Mouse (Mus musculus) liver, embryonic 12.5 days (tissue): ENCODE results near the gene Tbc1d1. TPM values are rescaled to one million over a fixed set of nuclear protein-coding genes. Genes with fewer than 3 reads are reported as not detected.

Experiments used
- ATAC-seq: fragments of 200-750 bp; cut with Nextera tagmentation; 2 replicates; pipeline ENCODE4 v1.8.0; 2017; ENCODE audit warnings: moderate number of reproducible peaks, mild to moderate bottlenecking, moderate library complexity
- H3K27ac ChIP-seq: fragments of 300-500 bp; sonication (generic); 2 replicates; pipeline ENCODE4 v1.5.1; 2016; ENCODE audit warnings: mild to moderate bottlenecking
- H3K27me3 ChIP-seq: fragments of 300-500 bp; sonication (generic); replicated peaks from 2 replicates; pipeline ENCODE4 v1.6.1; 2016; ENCODE audit warnings: mild to moderate bottlenecking, moderate library complexity
- H3K36me3 ChIP-seq: fragments of 300-500 bp; sonication (generic); 2 replicates; pipeline ENCODE4 v1.6.1; 2016; ENCODE audit warnings: mild to moderate bottlenecking, moderate library complexity
- H3K4me1 ChIP-seq: fragments of 300-500 bp; sonication (generic); 2 replicates; pipeline ENCODE4 v1.6.1; 2016
- H3K4me2 ChIP-seq: fragments of 300-500 bp; sonication (generic); 2 replicates; pipeline ENCODE4 v1.6.1; 2016; ENCODE audit warnings: mild to moderate bottlenecking, moderate library complexity
- H3K4me3 ChIP-seq: fragments of 300-500 bp; sonication (generic); 2 replicates; pipeline ENCODE4 v1.5.1; 2016; ENCODE audit warnings: mild to moderate bottlenecking, moderate library complexity
- H3K9ac ChIP-seq: fragments of 300-500 bp; sonication (generic); 2 replicates; pipeline ENCODE4 v1.6.1; 2016; ENCODE audit warnings: mild to moderate bottlenecking, moderate library complexity
- H3K9me3 ChIP-seq: fragments of 300-500 bp; sonication (generic); replicated peaks from 2 replicates; pipeline ENCODE4 v1.6.1; 2016; ENCODE audit warnings: mild to moderate bottlenecking, moderate library complexity
- WGBS: fragments of 180-500 bp; shearing (Covaris S2); methylation state at CpG from one replicate; pipeline ENCODE4 v1.1.7; 2016; ENCODE audit not compliant: insufficient replicate concordance; 5-methylcytosine and 5-hydroxymethylcytosine counted together
- polyA plus RNA-seq: library from polyadenylated mRNA; unstranded; fragments of >200 nt; fragmentation: Nextera tagmentation; extraction: Ambion mirVana; gene quantifications from 2 replicates; pipeline ENCODE4 v1.2.1, GENCODE M21; 2016

Gene Tbc1d1
- polyA plus RNA-seq, 1 experiment from 2014 or later: 13.8 TPM

DNA sequence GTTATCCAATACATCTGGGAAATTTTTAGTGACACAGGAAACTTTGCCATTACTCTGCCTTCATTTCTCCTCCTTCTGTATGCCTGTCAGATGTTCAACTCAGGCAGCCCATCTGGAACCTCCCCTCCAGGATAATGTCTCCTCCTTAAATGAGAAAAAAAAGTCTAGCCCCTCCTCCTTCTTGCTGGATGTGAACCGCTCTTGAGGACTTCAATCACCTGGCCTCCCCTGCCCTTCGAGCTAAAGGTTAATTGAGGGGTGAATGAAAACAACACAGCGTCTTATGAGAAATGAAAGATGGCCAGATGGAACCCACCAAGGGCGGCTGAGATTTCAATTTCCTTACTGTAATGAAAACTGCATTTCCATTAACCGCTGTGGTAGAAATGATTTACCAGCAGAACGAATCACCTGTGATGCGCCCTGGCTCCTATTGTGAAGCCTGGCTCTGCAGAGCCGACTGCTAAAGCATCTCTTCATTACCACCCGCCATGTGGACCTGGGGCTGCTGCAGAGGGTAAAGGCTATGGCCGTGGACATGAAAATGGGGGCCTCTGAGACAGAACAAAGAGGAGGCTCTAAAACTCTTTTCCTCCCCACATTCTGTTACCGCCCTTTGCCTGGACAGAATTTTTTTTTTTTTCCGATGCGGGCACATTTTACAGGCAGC, 216.3 kb downstream of the Tbc1d1 start:
- H3K9ac ChIP-seq: no peak overlapping the region
- no peak overlapping the region for H3K4me2 ChIP-seq
- no peak for ATAC-seq
- no peaks in the 10 kb centered on the region for H3K9me3 ChIP-seq
- H3K36me3 ChIP-seq: no peaks in the 10 kb centered on the region
- no peak overlapping the region for H3K4me3 ChIP-seq
- peaks cover 19% of the 10 kb centered on the region for H3K4me1 ChIP-seq
- WGBS: 80% methylated on average over 13 of the region's 13 CpGs
- no peak overlapping the region for H3K27ac ChIP-seq
- 0 out of 2 replicates have a peak, but pooled peaks cover 4% of the 10 kb centered on the region for H3K27me3 ChIP-seq

GRCm38 (mm10) chr5:64373695-64374094, 217.6 kb downstream of the Tbc1d1 start:
- no peak overlapping the region for H3K9ac ChIP-seq
- no peak overlapping the region for H3K27ac ChIP-seq
- no peak overlapping the region for H3K4me3 ChIP-seq
- no peak overlapping the region for H3K4me2 ChIP-seq
- no peaks in the 10 kb centered on the region for H3K36me3 ChIP-seq
- 78% methylated on average over 5 of the region's 5 CpGs for WGBS
- H3K27me3 ChIP-seq: 0 out of 2 replicates have a peak, but pooled peaks cover 4% of the 10 kb centered on the region
- H3K4me1 ChIP-seq: peaks cover 29% of the 10 kb centered on the region
- no peaks in the 10 kb centered on the region for H3K9me3 ChIP-seq
- ATAC-seq: 0 out of 2 replicates have a peak, but pooled peaks have one; percentile 5

DNA sequence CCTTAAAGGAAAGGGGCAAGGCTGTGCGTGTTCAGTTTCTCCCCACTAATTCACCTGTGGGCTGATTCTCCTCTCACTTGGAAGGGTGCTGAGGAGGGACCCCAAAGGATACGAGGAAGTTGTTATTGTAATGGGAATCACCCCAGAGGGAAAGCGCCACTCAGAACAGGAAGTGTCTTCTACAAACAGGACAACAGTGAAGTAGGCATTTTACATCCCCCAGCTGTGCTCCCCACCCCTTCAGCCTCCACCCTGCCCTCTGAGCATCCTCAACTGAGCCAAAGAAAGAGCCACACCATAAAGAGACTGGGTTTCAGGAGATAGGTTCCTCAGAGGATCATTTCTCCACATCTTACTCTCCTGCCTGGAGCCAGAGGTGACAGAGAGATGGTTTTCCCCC, 219.7 kb downstream of the Tbc1d1 start:
- 33% methylated on average over 3 of the region's 3 CpGs for WGBS
- H3K9ac ChIP-seq: no peak overlapping the region
- H3K27me3 ChIP-seq: 0 out of 2 replicates have a peak, but pooled peaks cover 4% of the 10 kb centered on the region
- no peak for ATAC-seq
- H3K4me1 ChIP-seq: peaks cover 47% of the 10 kb centered on the region
- no peaks in the 10 kb centered on the region for H3K36me3 ChIP-seq
- H3K4me3 ChIP-seq: no peak overlapping the region
- no peaks in the 10 kb centered on the region for H3K9me3 ChIP-seq
- H3K4me2 ChIP-seq: no peak overlapping the region
- no peak overlapping the region for H3K27ac ChIP-seq

DNA sequence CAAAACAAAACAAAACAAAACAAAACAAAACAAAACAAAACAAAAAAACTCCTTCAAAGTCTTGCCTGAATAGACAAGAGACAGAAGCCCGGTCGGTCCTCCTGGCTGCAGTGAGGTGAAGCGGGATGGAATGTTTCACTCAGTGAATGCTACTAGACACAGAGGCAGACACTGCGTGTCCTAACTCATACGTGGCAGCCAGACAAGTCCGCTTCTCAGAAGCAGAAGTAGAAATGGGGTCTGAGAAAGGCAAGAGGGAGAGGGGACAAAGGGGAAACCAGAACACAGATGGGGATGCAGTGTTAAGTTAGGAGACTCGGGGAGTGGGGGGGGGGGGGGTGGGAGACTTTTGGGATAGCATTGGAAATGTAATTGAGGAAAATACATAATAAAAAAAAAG, 220.4 kb downstream of the Tbc1d1 start:
- Histone ChIP-seq H3K27me3 (0 out of 2 replicates have a peak, but pooled peaks cover 4% of the 10 kb centered on the region), H3K4me1 (peaks cover 48% of the 10 kb centered on the region), H3K4me2 (no peak overlapping the region), H3K9ac (no peak overlapping the region), H3K27ac (no peak overlapping the region), H3K9me3 (no peaks in the 10 kb centered on the region), H3K4me3 (no peak overlapping the region), H3K36me3 (no peaks in the 10 kb centered on the region)
- WGBS: 42% methylated on average over 7 of the region's 7 CpGs
- no peak for ATAC-seq

DNA sequence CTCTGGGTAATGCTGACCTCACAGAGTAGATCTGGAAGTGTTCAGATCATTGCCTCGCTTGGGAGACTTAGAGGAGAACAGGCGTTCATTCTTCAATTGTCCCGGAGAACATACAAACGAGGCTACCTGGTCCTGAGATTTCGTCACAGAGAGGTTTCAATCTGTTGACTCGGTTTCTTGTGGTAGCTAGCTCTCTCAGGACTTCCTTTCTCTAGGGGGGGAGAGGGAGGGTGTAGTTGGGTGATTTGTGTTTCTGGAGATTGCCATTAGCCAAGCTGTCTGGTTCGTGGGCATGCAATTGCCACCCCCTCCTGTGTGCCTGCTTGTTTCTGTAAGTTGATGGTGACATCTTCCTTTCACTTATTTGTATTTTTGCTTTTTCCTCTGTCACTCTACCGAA, 221.6 kb downstream of the Tbc1d1 start:
- Histone ChIP-seq H3K27ac (no peak overlapping the region), H3K4me2 (no peak overlapping the region), H3K9me3 (no peaks in the 10 kb centered on the region), H3K9ac (no peak overlapping the region), H3K36me3 (no peaks in the 10 kb centered on the region), H3K27me3 (0 out of 2 replicates have a peak, but pooled peaks cover 4% of the 10 kb centered on the region), H3K4me1 (peaks cover 56% of the 10 kb centered on the region), H3K4me3 (no peak overlapping the region)
- no peak for ATAC-seq
- WGBS: 41% methylated on average over 8 of the region's 8 CpGs

- Histone ChIP-seq H3K4me2 (no peak overlapping the region), H3K4me3 (no peak overlapping the region), H3K4me1 (peaks cover 64% of the 10 kb centered on the region), H3K27ac (peak overlapping the region; percentile 57), H3K9me3 (no peaks in the 10 kb centered on the region), H3K27me3 (0 out of 2 replicates have a peak, but pooled peaks cover 4% of the 10 kb centered on the region), H3K9ac (no peak overlapping the region), H3K36me3 (no peaks in the 10 kb centered on the region)
- peak; percentile 54; the same call in 1 of the 2 replicates for ATAC-seq
- WGBS: 29% methylated on average over 13 of the region's 13 CpGs
Measured at GRCm38 (mm10) chr5:64378591-64379275, 222.6 kb downstream of the Tbc1d1 start.

DNA sequence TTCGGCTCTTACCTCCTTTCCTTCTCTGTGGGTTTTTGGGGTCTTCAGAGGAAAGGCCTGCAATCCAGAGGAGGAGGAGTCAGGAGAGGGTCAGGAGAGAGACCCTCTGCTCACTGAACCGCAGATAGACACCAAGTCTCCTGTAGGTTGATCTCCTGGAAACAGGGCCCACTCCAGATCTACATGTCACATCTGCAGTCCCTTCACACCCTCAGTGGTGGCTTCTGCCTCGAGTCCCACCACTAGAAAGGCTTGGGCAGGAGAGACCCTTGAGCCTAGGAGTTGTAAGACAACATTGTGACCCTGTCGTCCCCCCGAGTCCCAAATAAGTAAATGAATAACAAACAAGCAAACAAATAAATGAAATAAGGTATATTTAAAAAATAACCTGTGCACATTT, 223.7 kb downstream of the Tbc1d1 start:
- no peak for ATAC-seq
- peaks cover 64% of the 10 kb centered on the region for H3K4me1 ChIP-seq
- H3K36me3 ChIP-seq: no peaks in the 10 kb centered on the region
- no peak overlapping the region for H3K4me3 ChIP-seq
- no peak overlapping the region for H3K4me2 ChIP-seq
- 0 out of 2 replicates have a peak, but pooled peaks cover 4% of the 10 kb centered on the region for H3K27me3 ChIP-seq
- no peak overlapping the region for H3K27ac ChIP-seq
- H3K9ac ChIP-seq: no peak overlapping the region
- no peaks in the 10 kb centered on the region for H3K9me3 ChIP-seq
- 73% methylated on average over 5 of the region's 5 CpGs for WGBS

GRCm38 (mm10) chr5:64380698-64381375, 224.7 kb downstream of the Tbc1d1 start:
- H3K9me3 ChIP-seq: no peaks in the 10 kb centered on the region
- peaks cover 61% of the 10 kb centered on the region for H3K4me1 ChIP-seq
- peak overlapping the region; percentile 45 for H3K4me2 ChIP-seq
- H3K9ac ChIP-seq: no peak overlapping the region
- WGBS: 31% methylated on average over 11 of the region's 11 CpGs
- no peak for ATAC-seq
- H3K27me3 ChIP-seq: 0 out of 2 replicates have a peak, but pooled peaks cover 7% of the 10 kb centered on the region
- H3K4me3 ChIP-seq: no peak overlapping the region
- peak overlapping the region; percentile 56; the same call in 1 of the 2 replicates for H3K27ac ChIP-seq
- no peaks in the 10 kb centered on the region for H3K36me3 ChIP-seq

GRCm38 (mm10) chr5:64381538-64381937, 225.4 kb downstream of the Tbc1d1 start:
- Histone ChIP-seq H3K27me3 (0 out of 2 replicates have a peak, but pooled peaks cover 9% of the 10 kb centered on the region), H3K4me3 (no peak overlapping the region), H3K9ac (0 out of 2 replicates have a peak overlapping the region, but pooled peaks have one; percentile 35), H3K36me3 (no peaks in the 10 kb centered on the region), H3K4me1 (peaks cover 58% of the 10 kb centered on the region), H3K27ac (peak overlapping the region; percentile 32; the same call in 1 of the 2 replicates), H3K4me2 (peak overlapping the region; percentile 45), H3K9me3 (no peaks in the 10 kb centered on the region)
- 10% methylated on average over 8 of the region's 8 CpGs for WGBS
- no peak for ATAC-seq

GRCm38 (mm10) chr5:64382451-64383057, 226.4 kb downstream of the Tbc1d1 start:
- Histone ChIP-seq H3K36me3 (no peaks in the 10 kb centered on the region), H3K9me3 (no peaks in the 10 kb centered on the region), H3K4me3 (no peak overlapping the region), H3K4me2 (no peak overlapping the region), H3K27me3 (0 out of 2 replicates have a peak, but pooled peaks cover 5% of the 10 kb centered on the region), H3K27ac (peak overlapping the region; percentile 0; the same call in 1 of the 2 replicates), H3K9ac (no peak overlapping the region), H3K4me1 (peaks cover 53% of the 10 kb centered on the region)
- peak; percentile 62 for ATAC-seq
- WGBS: 18% methylated on average over 8 of the region's 8 CpGs

GRCm38 (mm10) chr5:64383215-64383614, 227.1 kb downstream of the Tbc1d1 start:
- Histone ChIP-seq H3K27ac (0 out of 2 replicates have a peak overlapping the region, but pooled peaks have one; percentile 0), H3K4me3 (no peak overlapping the region), H3K9ac (no peak overlapping the region), H3K4me1 (peaks cover 47% of the 10 kb centered on the region), H3K9me3 (no peaks in the 10 kb centered on the region), H3K36me3 (no peaks in the 10 kb centered on the region), H3K4me2 (no peak overlapping the region), H3K27me3 (0 out of 2 replicates have a peak, but pooled peaks cover 5% of the 10 kb centered on the region)
- WGBS: 74% methylated on average over 4 of the region's 4 CpGs
- ATAC-seq: no peak
